Mouse (Mus musculus) midbrain, embryonic 12.5 days (tissue): ENCODE data around the gene Mpv17l2. TPM values are rescaled to one million over a fixed set of nuclear protein-coding genes. Genes with fewer than 3 reads are reported as not detected.
A peak's percentile ranks its signal among the peaks of the same experiment; 100 is the strongest.

Experiments
- ATAC-seq: fragments of 200-750 bp; cut with Nextera tagmentation; 2 replicates; pipeline ENCODE4 v1.8.0; 2017; ENCODE audit warnings: low read depth, moderate TSS enrichment, moderate library complexity; ENCODE audit not compliant: low FRiP score
- H3K27ac ChIP-seq: fragments of 300-500 bp; sonication (generic); replicated peaks from 2 replicates; pipeline ENCODE4 v1.5.1; 2016; ENCODE audit warnings: mild to moderate bottlenecking
- H3K27me3 ChIP-seq: fragments of 300-500 bp; sonication (generic); 2 replicates; pipeline ENCODE4 v1.6.1; 2016; ENCODE audit warnings: mild to moderate bottlenecking
- H3K36me3 ChIP-seq: fragments of 300-500 bp; sonication (generic); 2 replicates; pipeline ENCODE4 v1.6.1; 2016
- H3K4me1 ChIP-seq: fragments of 300-500 bp; sonication (generic); 2 replicates; pipeline ENCODE4 v1.6.1; 2016
- H3K4me2 ChIP-seq: fragments of 300-500 bp; sonication (generic); replicated peaks from 2 replicates; pipeline ENCODE4 v1.6.1; 2016; ENCODE audit warnings: mild to moderate bottlenecking, moderate library complexity
- H3K4me3 ChIP-seq: fragments of 300-500 bp; sonication (generic); 2 replicates; pipeline ENCODE4 v1.5.1; 2016; ENCODE audit warnings: mild to moderate bottlenecking
- H3K9ac ChIP-seq: fragments of 300-500 bp; sonication (generic); replicated peaks from 2 replicates; pipeline ENCODE4 v1.6.1; 2016; ENCODE audit warnings: mild to moderate bottlenecking, moderate library complexity
- H3K9me3 ChIP-seq: fragments of 300-500 bp; sonication (generic); 2 replicates; pipeline ENCODE4 v1.6.1; 2016; ENCODE audit warnings: mild to moderate bottlenecking
- WGBS: fragments of 180-500 bp; shearing (Covaris S2); methylation state at CpG from one replicate; pipeline ENCODE4 v1.1.7; 2016; 5-methylcytosine and 5-hydroxymethylcytosine counted together
- polyA plus RNA-seq: library from polyadenylated mRNA; unstranded; fragments of >200 nt; fragmentation: Nextera tagmentation; extraction: Ambion mirVana; gene quantifications from 2 replicates; pipeline ENCODE4 v1.2.1, GENCODE M21; 2016

Gene Mpv17l2
- polyA plus RNA-seq, 1 experiment from 2014 or later, result 37.3 TPM

DNA sequence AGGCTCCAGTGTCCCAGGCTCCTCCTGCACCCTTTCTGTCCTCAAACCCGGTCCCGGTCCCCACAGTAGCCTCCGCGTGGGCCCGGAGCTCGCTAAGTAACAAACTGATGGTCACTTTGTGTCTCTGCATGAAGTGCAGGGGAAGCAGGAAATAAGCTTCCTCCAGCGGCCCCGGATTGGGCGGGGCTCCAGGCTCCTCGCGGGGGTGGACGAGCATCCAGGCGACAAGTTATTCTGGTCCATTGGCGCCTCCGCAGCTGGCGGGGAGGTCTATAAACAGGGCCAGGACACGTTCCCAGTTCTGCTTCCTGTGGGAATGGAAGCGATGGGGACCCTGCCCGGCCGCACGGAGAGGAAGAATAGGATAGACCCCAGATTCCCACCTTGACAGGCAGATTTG lies 7.6 kb downstream of the Mpv17l2 start:
- peaks cover 12% of the 10 kb centered on the region for H3K4me1 ChIP-seq
- H3K9me3 ChIP-seq, result no peaks in the 10 kb centered on the region
- H3K27me3 ChIP-seq, result peaks cover 31% of the 10 kb centered on the region; the same call in 1 of the 2 replicates
- no peak for ATAC-seq
- peaks cover 15% of the 10 kb centered on the region for H3K36me3 ChIP-seq
- 0 out of 2 replicates have a peak overlapping the region, but pooled peaks have one; percentile 28 for H3K9ac ChIP-seq
- 37% methylated on average over 21 of the region's 21 CpGs for WGBS
- no peak overlapping the region for H3K4me3 ChIP-seq
- no peak overlapping the region for H3K4me2 ChIP-seq
- H3K27ac ChIP-seq, result no peak overlapping the region

DNA sequence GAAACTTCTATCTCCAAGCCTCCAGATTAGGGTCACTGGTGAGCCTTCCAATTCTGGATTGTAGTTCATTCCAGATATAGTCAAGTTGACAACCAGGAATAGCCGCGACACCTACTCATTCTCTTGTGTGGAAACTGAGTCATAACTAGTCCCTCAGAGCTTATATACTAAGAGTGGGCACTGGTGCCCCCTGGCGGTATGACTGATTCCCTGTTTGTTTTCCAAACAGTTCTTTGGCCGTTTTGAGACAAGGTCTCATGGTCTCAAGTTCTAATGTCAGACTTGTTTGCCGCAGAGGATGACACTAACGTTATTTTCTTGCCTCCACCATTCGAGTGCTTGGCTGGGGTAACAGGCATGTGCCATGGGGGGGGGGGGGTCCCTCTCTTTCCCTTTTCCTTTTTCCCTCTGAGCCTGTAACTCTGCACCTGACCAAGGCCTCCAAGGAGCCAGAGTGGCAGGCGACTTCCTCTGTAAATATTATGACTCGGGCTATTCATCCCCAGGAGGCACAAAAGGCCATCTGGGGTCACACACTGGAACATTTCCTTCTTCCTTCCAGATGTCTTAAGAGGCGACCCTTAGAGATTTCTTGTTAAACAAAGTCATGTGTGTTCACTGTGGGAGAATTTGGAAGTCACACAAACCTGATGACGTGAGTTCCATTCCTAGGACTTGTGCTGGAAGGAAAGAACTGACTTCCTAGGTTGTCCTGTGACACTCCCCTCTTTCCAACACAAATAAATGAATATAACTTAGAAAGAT lies 8.6 kb downstream of the Mpv17l2 start:
- no peak overlapping the region for H3K4me3 ChIP-seq
- WGBS, result 44% methylated on average over 11 of the region's 11 CpGs
- H3K4me2 ChIP-seq, result no peak overlapping the region
- no peak for ATAC-seq
- H3K27me3 ChIP-seq, result peaks cover 39% of the 10 kb centered on the region
- peaks cover 11% of the 10 kb centered on the region for H3K36me3 ChIP-seq
- H3K4me1 ChIP-seq, result peaks cover 12% of the 10 kb centered on the region
- H3K27ac ChIP-seq, result no peak overlapping the region
- no peak overlapping the region for H3K9ac ChIP-seq
- no peaks in the 10 kb centered on the region for H3K9me3 ChIP-seq

- no peak overlapping the region for H3K27ac ChIP-seq
- no peak for ATAC-seq
- 84% methylated on average over 13 of the region's 13 CpGs for WGBS
- no peaks in the 10 kb centered on the region for H3K36me3 ChIP-seq
- H3K4me2 ChIP-seq, result no peak overlapping the region
- H3K27me3 ChIP-seq, result peaks cover 54% of the 10 kb centered on the region
- no peaks in the 10 kb centered on the region for H3K9me3 ChIP-seq
- H3K9ac ChIP-seq, result no peak overlapping the region
- H3K4me1 ChIP-seq, result peaks cover 4% of the 10 kb centered on the region
- no peak overlapping the region for H3K4me3 ChIP-seq
These were observed 10.5 kb downstream of the Mpv17l2 start for GRCm38 (mm10) chr8:70750128-70750680.

- 82% methylated on average over 19 of the region's 19 CpGs for WGBS
- Histone ChIP-seq H3K4me2 (no peak overlapping the region), H3K9me3 (no peaks in the 10 kb centered on the region), H3K27ac (no peak overlapping the region), H3K36me3 (no peaks in the 10 kb centered on the region), H3K4me3 (no peak overlapping the region), H3K9ac (no peak overlapping the region), H3K4me1 (peaks cover 2% of the 10 kb centered on the region), H3K27me3 (peaks cover 62% of the 10 kb centered on the region)
- no peak for ATAC-seq
These were observed 11.6 kb downstream of the Mpv17l2 start for GRCm38 (mm10) chr8:70749097-70749674.

- Histone ChIP-seq H3K27ac (no peak overlapping the region), H3K27me3 (peaks cover 70% of the 10 kb centered on the region), H3K4me2 (no peak overlapping the region), H3K4me3 (no peak overlapping the region), H3K9ac (no peak overlapping the region), H3K4me1 (peaks cover 9% of the 10 kb centered on the region), H3K36me3 (no peaks in the 10 kb centered on the region), H3K9me3 (no peaks in the 10 kb centered on the region)
- no peak for ATAC-seq
- 90% methylated on average over 23 of the region's 23 CpGs for WGBS
These were observed 12.3 kb downstream of the Mpv17l2 start for GRCm38 (mm10) chr8:70748246-70749096.

GRCm38 (mm10) chr8:70747211-70747890 lies 13.4 kb downstream of the Mpv17l2 start:
- no peak overlapping the region for H3K9ac ChIP-seq
- no peaks in the 10 kb centered on the region for H3K9me3 ChIP-seq
- peaks cover 16% of the 10 kb centered on the region for H3K4me1 ChIP-seq
- peaks cover 81% of the 10 kb centered on the region for H3K27me3 ChIP-seq
- no peak for ATAC-seq
- 85% methylated on average over 18 of the region's 18 CpGs for WGBS
- H3K4me2 ChIP-seq, result no peak overlapping the region
- no peaks in the 10 kb centered on the region for H3K36me3 ChIP-seq
- H3K4me3 ChIP-seq, result no peak overlapping the region
- no peak overlapping the region for H3K27ac ChIP-seq

DNA sequence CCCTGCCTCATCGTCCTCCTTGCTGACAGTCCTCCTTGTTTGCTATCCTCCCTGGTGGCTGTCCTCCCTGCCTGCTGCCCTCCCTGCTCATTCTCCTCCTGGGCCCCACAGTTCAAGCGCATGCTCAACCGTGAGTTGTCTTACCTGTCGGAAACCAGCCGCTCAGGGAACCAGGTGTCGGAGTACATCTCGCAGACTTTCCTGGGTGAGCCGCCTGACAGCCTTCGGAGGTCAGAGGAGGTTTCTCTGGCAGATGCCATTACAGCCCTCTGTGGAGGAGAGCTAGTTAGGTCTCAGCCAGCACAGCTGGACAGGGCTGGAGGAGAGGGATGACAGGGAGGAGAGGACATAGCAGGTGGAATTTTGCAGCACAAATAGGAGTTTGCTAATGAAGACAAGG lies 14.1 kb downstream of the Mpv17l2 start:
- peaks cover 87% of the 10 kb centered on the region for H3K27me3 ChIP-seq
- 77% methylated on average over 9 of the region's 9 CpGs for WGBS

DNA sequence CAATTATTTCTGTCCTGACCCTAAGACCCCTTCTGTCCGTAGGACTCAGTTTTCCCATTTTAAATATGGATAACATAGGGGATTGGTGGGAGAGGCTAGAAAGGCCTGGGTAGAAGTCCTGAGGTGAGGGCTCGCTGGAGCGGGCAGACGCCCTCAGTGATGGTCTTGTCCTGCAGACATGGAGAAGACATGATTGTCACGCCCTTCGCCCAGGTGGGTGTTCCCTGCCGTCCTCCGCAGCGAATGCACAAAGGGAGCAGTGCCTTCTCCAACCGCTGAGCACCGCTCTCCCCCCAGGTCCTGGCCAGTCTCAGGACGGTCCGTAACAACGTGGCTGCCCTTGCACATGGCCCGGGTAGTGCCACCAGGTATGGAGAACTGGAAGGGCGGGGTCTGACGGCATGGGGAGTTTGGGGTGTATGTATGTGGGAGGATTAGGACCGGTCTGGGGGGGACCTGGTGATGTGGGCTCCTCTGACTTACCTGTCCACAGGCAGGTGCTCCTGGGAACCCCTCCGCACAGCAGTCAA lies 15.0 kb downstream of the Mpv17l2 start:
- 57% methylated on average over 19 of the region's 19 CpGs for WGBS

More for the DNA sequence above, 14.1 kb downstream of the Mpv17l2 start:
- H3K36me3 ChIP-seq, result no peaks in the 10 kb centered on the region
- H3K4me1 ChIP-seq, result peaks cover 21% of the 10 kb centered on the region
- H3K4me3 ChIP-seq, result no peak overlapping the region
- no peak overlapping the region for H3K9ac ChIP-seq
- no peak overlapping the region for H3K4me2 ChIP-seq
- no peaks in the 10 kb centered on the region for H3K9me3 ChIP-seq
- H3K27ac ChIP-seq, result no peak overlapping the region
- no peak for ATAC-seq

DNA sequence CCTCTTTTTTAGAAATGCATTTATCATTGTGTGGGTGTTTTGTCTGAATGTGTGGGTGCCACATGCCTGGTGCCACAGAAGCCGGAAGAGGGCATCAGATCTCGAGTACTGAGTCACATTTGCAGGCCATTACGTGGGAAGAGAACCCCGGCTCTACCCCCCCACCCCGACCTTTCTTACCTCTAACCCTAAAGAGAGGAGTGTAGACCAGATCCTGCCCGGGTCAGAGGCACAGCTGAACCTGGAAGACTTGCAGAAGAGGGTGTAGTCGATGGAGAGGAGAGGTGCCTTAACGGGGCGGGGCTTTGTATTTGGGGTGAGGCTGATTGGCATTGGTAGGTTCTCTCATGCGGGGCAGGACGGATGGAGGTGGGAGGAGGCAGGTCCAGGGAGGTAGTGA lies 15.9 kb downstream of the Mpv17l2 start:
- peaks cover 21% of the 10 kb centered on the region for H3K4me1 ChIP-seq
- peaks cover 92% of the 10 kb centered on the region for H3K27me3 ChIP-seq
- H3K36me3 ChIP-seq, result no peaks in the 10 kb centered on the region
- no peak overlapping the region for H3K9ac ChIP-seq
- ATAC-seq, result no peak
- no peak overlapping the region for H3K4me2 ChIP-seq
- H3K9me3 ChIP-seq, result no peaks in the 10 kb centered on the region
- WGBS, result 59% methylated on average over 11 of the region's 11 CpGs
- H3K27ac ChIP-seq, result no peak overlapping the region
- H3K4me3 ChIP-seq, result no peak overlapping the region

More for the DNA sequence above, 15.0 kb downstream of the Mpv17l2 start:
- no peak overlapping the region for H3K27ac ChIP-seq
- peaks cover 96% of the 10 kb centered on the region for H3K27me3 ChIP-seq
- H3K9me3 ChIP-seq, result no peaks in the 10 kb centered on the region
- no peak overlapping the region for H3K4me2 ChIP-seq
- H3K9ac ChIP-seq, result no peak overlapping the region
- H3K36me3 ChIP-seq, result no peaks in the 10 kb centered on the region
- peaks cover 21% of the 10 kb centered on the region for H3K4me1 ChIP-seq
- no peak overlapping the region for H3K4me3 ChIP-seq
- ATAC-seq, result no peak

GRCm38 (mm10) chr8:70743656-70744590 lies 16.8 kb downstream of the Mpv17l2 start:
- peak; percentile 27; the same call in 1 of the 2 replicates for ATAC-seq
- peak overlapping the region; percentile 27 for H3K4me3 ChIP-seq
- whole genome bisulfite sequencing, result 3% methylated on average over 48 of the region's 48 CpGs

More at GRCm38 (mm10) chr8:70743656-70744590, 16.8 kb downstream of the Mpv17l2 start:
- H3K27ac ChIP-seq, result no peak overlapping the region
- peaks cover 21% of the 10 kb centered on the region for H3K4me1 ChIP-seq
- no peaks in the 10 kb centered on the region for H3K36me3 ChIP-seq
- H3K9ac ChIP-seq, result peak overlapping the region; percentile 41; the same call in 1 of the 2 replicates
- H3K4me2 ChIP-seq, result peak overlapping the region; percentile 51
- H3K27me3 ChIP-seq, result peaks cover 84% of the 10 kb centered on the region
- H3K9me3 ChIP-seq, result no peaks in the 10 kb centered on the region
